Mouse (Mus musculus): ENCODE results near the gene Ripor3. TPM values are rescaled to one million over a fixed set of nuclear protein-coding genes. Genes with fewer than 3 reads are reported as not detected.

Ripor3 gene
- polyA plus RNA-seq, 1 experiment from 2014 or later, result 1.2 TPM

GRCm38 (mm10) chr2:168005005-168005404, 5.4 kb downstream of the Ripor3 start:
- Histone ChIP-seq H3K4me2 (no peak overlapping the region), H3K9ac (no peak overlapping the region), H3K9me3 (replicated peaks) (no peaks in the 10 kb centered on the region), H3K27ac (replicated peaks) (no peak overlapping the region), H3K27me3 (no peaks in the 10 kb centered on the region), H3K4me3 (replicated peaks) (no peak overlapping the region), H3K36me3 (replicated peaks) (no peaks in the 10 kb centered on the region), H3K4me1 (replicated peaks) (peaks cover 20% of the 10 kb centered on the region)
- no peak for ATAC-seq (ENCODE audit: insufficient read depth)
- WGBS (ENCODE audit: insufficient replicate concordance), result 79% methylated on average over 3 of the region's 3 CpGs

GRCm38 (mm10) chr2:168004369-168004768, 6.0 kb downstream of the Ripor3 start:
- WGBS (ENCODE audit: insufficient replicate concordance), result 53% methylated on average over 2 of the region's 2 CpGs
- no peak overlapping the region for H3K27ac ChIP-seq (replicated peaks)
- no peak for ATAC-seq (ENCODE audit: insufficient read depth)

GRCm38 (mm10) chr2:168003431-168003830, 7.0 kb downstream of the Ripor3 start:
- H3K4me2 ChIP-seq, result no peak overlapping the region
- H3K9me3 ChIP-seq (replicated peaks), result no peaks in the 10 kb centered on the region
- WGBS (ENCODE audit: insufficient replicate concordance), result 64% methylated on average over 12 of the region's 12 CpGs
- no peak overlapping the region for H3K27ac ChIP-seq (replicated peaks)
- no peak overlapping the region for H3K9ac ChIP-seq
- ATAC-seq (ENCODE audit: insufficient read depth), result peak; percentile 22
- H3K4me1 ChIP-seq (replicated peaks), result peaks cover 20% of the 10 kb centered on the region
- H3K27me3 ChIP-seq, result no peaks in the 10 kb centered on the region
- no peak overlapping the region for H3K4me3 ChIP-seq (replicated peaks)
- no peaks in the 10 kb centered on the region for H3K36me3 ChIP-seq (replicated peaks)

More at GRCm38 (mm10) chr2:168004369-168004768, 6.0 kb downstream of the Ripor3 start:
- Histone ChIP-seq H3K36me3 (replicated peaks) (no peaks in the 10 kb centered on the region), H3K9ac (no peak overlapping the region), H3K4me1 (replicated peaks) (peaks cover 20% of the 10 kb centered on the region), H3K9me3 (replicated peaks) (no peaks in the 10 kb centered on the region), H3K27me3 (no peaks in the 10 kb centered on the region), H3K4me2 (no peak overlapping the region), H3K4me3 (replicated peaks) (no peak overlapping the region)

GRCm38 (mm10) chr2:168002884-168003283, 7.5 kb downstream of the Ripor3 start:
- 83% methylated on average over 2 of the region's 2 CpGs for WGBS (ENCODE audit: insufficient replicate concordance)
- Histone ChIP-seq H3K9ac (no peak overlapping the region), H3K9me3 (replicated peaks) (no peaks in the 10 kb centered on the region), H3K4me3 (replicated peaks) (no peak overlapping the region), H3K27me3 (no peaks in the 10 kb centered on the region), H3K36me3 (replicated peaks) (no peaks in the 10 kb centered on the region), H3K4me1 (replicated peaks) (peaks cover 20% of the 10 kb centered on the region), H3K4me2 (no peak overlapping the region), H3K27ac (replicated peaks) (no peak overlapping the region)
- ATAC-seq (ENCODE audit: insufficient read depth), result no peak

- Histone ChIP-seq H3K27me3 (no peaks in the 10 kb centered on the region), H3K4me1 (replicated peaks) (peaks cover 20% of the 10 kb centered on the region), H3K9ac (no peak overlapping the region), H3K27ac (replicated peaks) (no peak overlapping the region), H3K9me3 (replicated peaks) (no peaks in the 10 kb centered on the region), H3K36me3 (replicated peaks) (no peaks in the 10 kb centered on the region), H3K4me2 (no peak overlapping the region), H3K4me3 (replicated peaks) (no peak overlapping the region)
- 50% methylated on average over 4 of the region's 4 CpGs for WGBS (ENCODE audit: insufficient replicate concordance)
- no peak for ATAC-seq (ENCODE audit: insufficient read depth)
Observed at GRCm38 (mm10) chr2:168002188-168002587, 8.2 kb downstream of the Ripor3 start.

GRCm38 (mm10) chr2:167999145-167999743, 11.2 kb downstream of the Ripor3 start:
- H3K4me3 ChIP-seq (replicated peaks), result no peak overlapping the region
- H3K4me2 ChIP-seq, result no peak overlapping the region
- 58% methylated on average over 3 of the region's 3 CpGs for WGBS (ENCODE audit: insufficient replicate concordance)
- no peaks in the 10 kb centered on the region for H3K36me3 ChIP-seq (replicated peaks)
- ATAC-seq (ENCODE audit: insufficient read depth), result no peak
- no peak overlapping the region for H3K27ac ChIP-seq (replicated peaks)
- peaks cover 3% of the 10 kb centered on the region; the same call in 1 of the 2 replicates for H3K27me3 ChIP-seq
- H3K4me1 ChIP-seq (replicated peaks), result no peaks in the 10 kb centered on the region; the same call in 1 of the 2 replicates
- no peak overlapping the region for H3K9ac ChIP-seq
- no peaks in the 10 kb centered on the region for H3K9me3 ChIP-seq (replicated peaks)

GRCm38 (mm10) chr2:167997562-167997961, 12.9 kb downstream of the Ripor3 start:
- 34% methylated on average over 3 of the region's 3 CpGs for WGBS (ENCODE audit: insufficient replicate concordance)
- H3K27me3 ChIP-seq, result peaks cover 3% of the 10 kb centered on the region; the same call in 1 of the 2 replicates
- no peak overlapping the region for H3K9ac ChIP-seq
- no peaks in the 10 kb centered on the region for H3K36me3 ChIP-seq (replicated peaks)
- ATAC-seq (ENCODE audit: insufficient read depth), result no peak
- no peaks in the 10 kb centered on the region for H3K4me1 ChIP-seq (replicated peaks)
- no peak overlapping the region for H3K4me2 ChIP-seq
- H3K9me3 ChIP-seq (replicated peaks), result no peaks in the 10 kb centered on the region
- H3K27ac ChIP-seq (replicated peaks), result no peak overlapping the region
- H3K4me3 ChIP-seq (replicated peaks), result no peak overlapping the region

GRCm38 (mm10) chr2:167996672-167997215, 13.7 kb downstream of the Ripor3 start:
- 35% methylated on average over 8 of the region's 8 CpGs for WGBS (ENCODE audit: insufficient replicate concordance)
- Histone ChIP-seq H3K36me3 (replicated peaks) (no peaks in the 10 kb centered on the region), H3K9me3 (replicated peaks) (no peaks in the 10 kb centered on the region), H3K27ac (replicated peaks) (no peak overlapping the region), H3K4me2 (no peak overlapping the region), H3K4me3 (replicated peaks) (no peak overlapping the region), H3K4me1 (replicated peaks) (no peaks in the 10 kb centered on the region), H3K9ac (no peak overlapping the region), H3K27me3 (peaks cover 3% of the 10 kb centered on the region; the same call in 1 of the 2 replicates)
- no peak for ATAC-seq (ENCODE audit: insufficient read depth)

- H3K4me1 ChIP-seq (replicated peaks), result no peaks in the 10 kb centered on the region
- H3K36me3 ChIP-seq (replicated peaks), result no peaks in the 10 kb centered on the region
- no peak overlapping the region for H3K9ac ChIP-seq
- H3K27ac ChIP-seq (replicated peaks), result no peak overlapping the region
- 43% methylated on average over 19 of the region's 19 CpGs for WGBS (ENCODE audit: insufficient replicate concordance)
- H3K9me3 ChIP-seq (replicated peaks), result no peaks in the 10 kb centered on the region
- ATAC-seq (ENCODE audit: insufficient read depth), result no peak
- peaks cover 3% of the 10 kb centered on the region; the same call in 1 of the 2 replicates for H3K27me3 ChIP-seq
- H3K4me3 ChIP-seq (replicated peaks), result no peak overlapping the region
- no peak overlapping the region for H3K4me2 ChIP-seq
Observed at GRCm38 (mm10) chr2:167995870-167996635, 14.4 kb downstream of the Ripor3 start.

GRCm38 (mm10) chr2:167993260-167993659, 17.2 kb downstream of the Ripor3 start:
- Histone ChIP-seq H3K36me3 (replicated peaks) (no peaks in the 10 kb centered on the region), H3K9me3 (replicated peaks) (no peaks in the 10 kb centered on the region), H3K4me1 (replicated peaks) (0 out of 2 replicates have a peak, but pooled peaks cover 1% of the 10 kb centered on the region), H3K4me2 (no peak overlapping the region), H3K27me3 (peaks cover 3% of the 10 kb centered on the region; the same call in 1 of the 2 replicates), H3K4me3 (replicated peaks) (no peak overlapping the region), H3K27ac (replicated peaks) (no peak overlapping the region), H3K9ac (no peak overlapping the region)
- no peak for ATAC-seq (ENCODE audit: insufficient read depth)
- WGBS (ENCODE audit: insufficient replicate concordance), result 61% methylated on average over 13 of the region's 13 CpGs

GRCm38 (mm10) chr2:167989310-167989709, 21.1 kb downstream of the Ripor3 start:
- no peak overlapping the region for H3K4me2 ChIP-seq
- no peaks in the 10 kb centered on the region for H3K9me3 ChIP-seq (replicated peaks)
- H3K4me3 ChIP-seq (replicated peaks), result no peak overlapping the region
- WGBS (ENCODE audit: insufficient replicate concordance), result 71% methylated on average over 14 of the region's 14 CpGs
- H3K4me1 ChIP-seq (replicated peaks), result peaks cover 16% of the 10 kb centered on the region
- H3K27ac ChIP-seq (replicated peaks), result no peak overlapping the region
- no peak for ATAC-seq (ENCODE audit: insufficient read depth)
- H3K27me3 ChIP-seq, result no peaks in the 10 kb centered on the region
- H3K36me3 ChIP-seq (replicated peaks), result no peaks in the 10 kb centered on the region
- H3K9ac ChIP-seq, result no peak overlapping the region
